ENCODE assay signal across 8 mouse cellular contexts in the genomic region with DNA sequence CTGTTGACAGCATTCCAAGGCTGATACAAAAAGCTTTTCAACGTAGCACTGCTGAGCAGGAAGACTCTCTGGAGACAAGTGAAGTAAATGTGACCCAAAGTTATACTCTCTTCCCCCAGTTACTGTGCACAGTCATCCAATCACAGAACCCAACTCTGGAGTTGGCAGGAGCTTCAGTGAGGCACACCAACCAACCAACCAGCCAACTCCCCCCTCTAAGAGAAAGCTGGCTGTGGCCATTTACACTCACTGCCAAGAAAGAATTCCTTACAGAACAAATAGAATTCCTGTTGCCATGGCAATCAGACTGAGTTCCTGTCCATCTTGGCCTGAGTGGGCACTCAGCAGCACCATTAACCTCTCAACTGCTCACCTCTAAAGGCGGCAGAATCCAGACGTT. TPM values are rescaled to one million over a fixed set of nuclear protein-coding genes. Genes with fewer than 3 reads are reported as not detected.
DNase-seq lines count a peak whose midpoint lies in the region; ATAC-seq and TF ChIP-seq lines count a peak whose summit lies in the region.

No protein-coding gene starts in this region.

- no peaks in the 10 kb centered on the region; the same call in 1 of the 2 replicates for H3K36me3 ChIP-seq in kidney, adult 2 months (ENCODE audit: control insufficient read depth, insufficient read depth, low read length)
- H3K36me3 ChIP-seq in kidney, embryonic 16.5 days (ENCODE audit: insufficient read depth, low read length): no peaks in the 10 kb centered on the region
- no peaks in the 10 kb centered on the region for H3K36me3 ChIP-seq in hindbrain, embryonic 14.5 days (replicated peaks; ENCODE audit: control insufficient read depth, insufficient read depth)
- no peaks in the 10 kb centered on the region for H3K36me3 ChIP-seq in lung, postnatal 0 days (ENCODE audit: insufficient read depth, low read length)

- no peak overlapping the region for H3K4me3 ChIP-seq in kidney, adult 2 months (ENCODE audit: insufficient read depth, low read depth, low read length)
- no peak overlapping the region for H3K4me3 ChIP-seq in kidney, embryonic 16.5 days (ENCODE audit: low read length)
- no peak overlapping the region for H3K4me3 ChIP-seq in hindbrain, embryonic 14.5 days (replicated peaks; ENCODE audit: low read length)
- H3K4me3 ChIP-seq in lung, postnatal 0 days (ENCODE audit: low read depth, low read length): no peak overlapping the region

- H3K4me2 ChIP-seq in kidney, embryonic 16.5 days (replicated peaks; ENCODE audit: low read depth, low read length): no peak overlapping the region
- no peak overlapping the region for H3K4me2 ChIP-seq in hindbrain, embryonic 14.5 days (replicated peaks)
- no peak overlapping the region for H3K4me2 ChIP-seq in lung, postnatal 0 days (replicated peaks; ENCODE audit: low read depth, low read length)

- no peak for TF ChIP-seq POLR2A in kidney, adult 2 months (IDR thresholded peaks at IDR 0.05; ENCODE audit: low read depth, low read length)

- H3K9me3 ChIP-seq in kidney, embryonic 16.5 days (ENCODE audit: low read length): no peaks in the 10 kb centered on the region
- no peaks in the 10 kb centered on the region for H3K9me3 ChIP-seq in hindbrain, embryonic 14.5 days (ENCODE audit: control insufficient read depth, low read length)
- no peaks in the 10 kb centered on the region for H3K9me3 ChIP-seq in lung, postnatal 0 days (ENCODE audit: low read length)

- TF ChIP-seq CTCF in kidney, adult 2 months (conservative IDR thresholded peaks at IDR 0.05; ENCODE audit: insufficient read depth, insufficient read length, low read depth, low read length): no peak
- TF ChIP-seq CTCF in lung, postnatal 0 days (IDR thresholded peaks at IDR 0.05): no peak

- H3K27ac ChIP-seq in kidney, adult 2 months (ENCODE audit: insufficient read depth, low read depth, low read length): peak overlapping the region; percentile 31
- no peak overlapping the region for H3K27ac ChIP-seq in kidney, embryonic 16.5 days (ENCODE audit: low read length)
- H3K27ac ChIP-seq in hindbrain, embryonic 14.5 days: no peak overlapping the region
- peak overlapping the region; percentile 74 for H3K27ac ChIP-seq in lung, postnatal 0 days (ENCODE audit: low read length)

- H3K4me1 ChIP-seq in kidney, adult 2 months (ENCODE audit: control insufficient read depth, insufficient read depth, low read length): peaks cover 45% of the 10 kb centered on the region
- H3K4me1 ChIP-seq in kidney, embryonic 16.5 days (ENCODE audit: insufficient read depth, low read length): peaks cover 23% of the 10 kb centered on the region
- H3K4me1 ChIP-seq in hindbrain, embryonic 14.5 days (replicated peaks; ENCODE audit: control insufficient read depth, insufficient read depth, low read length): peaks cover 9% of the 10 kb centered on the region; the same call in 1 of the 2 replicates
- H3K4me1 ChIP-seq in lung, postnatal 0 days (ENCODE audit: insufficient read depth, low read depth, low read length): peaks cover 28% of the 10 kb centered on the region

- no peak for ATAC-seq in kidney, embryonic 16.5 days (ENCODE audit: low FRiP score, low TSS enrichment)
- ATAC-seq in hindbrain, embryonic 14.5 days (ENCODE audit: low FRiP score): peak; percentile 88
- ATAC-seq in lung, postnatal 0 days: peak; percentile 90

- WGBS in kidney, adult 2 months: 13% methylated on average over 3 of the region's 3 CpGs
- 47% methylated on average over 3 of the region's 3 CpGs for WGBS in kidney, embryonic 16.5 days
- WGBS in hindbrain, embryonic 14.5 days: 51% methylated on average over 3 of the region's 3 CpGs
- 28% methylated on average over 3 of the region's 3 CpGs for WGBS in lung, postnatal 0 days

- no peak overlapping the region for H3K9ac ChIP-seq in kidney, embryonic 16.5 days (replicated peaks; ENCODE audit: low read length)
- no peak overlapping the region for H3K9ac ChIP-seq in hindbrain, embryonic 14.5 days
- no peak overlapping the region for H3K9ac ChIP-seq in lung, postnatal 0 days (replicated peaks; ENCODE audit: low read depth)

- TF ChIP-seq EP300 in lung, postnatal 0 days (IDR thresholded peaks at IDR 0.05): peak; percentile 71

- DNase-seq in kidney, adult 2 months: peak; percentile 72
- peak; percentile 33 for DNase-seq in adrenal gland, postnatal 25 days
- peak; percentile 89 for DNase-seq in fibroblast of lung, adult 2 months (ENCODE audit: low read depth)
- DNase-seq in hindbrain, embryonic 14.5 days (ENCODE audit: low spot score): peak; percentile 75
- peak; percentile 97 for DNase-seq in lung, postnatal 0 days (ENCODE audit: low spot score)
- DNase-seq in spleen, adult 18-20 months: no peak
- no peak for DNase-seq in urinary bladder, postnatal 10 days (ENCODE audit: low spot score)

- H3K27me3 ChIP-seq in kidney, adult 2 months (replicated peaks; ENCODE audit: control insufficient read depth, insufficient read depth, low read length): no peaks in the 10 kb centered on the region
- H3K27me3 ChIP-seq in kidney, embryonic 16.5 days (ENCODE audit: insufficient read depth, low read length): no peaks in the 10 kb centered on the region
- no peaks in the 10 kb centered on the region for H3K27me3 ChIP-seq in hindbrain, embryonic 14.5 days (ENCODE audit: control insufficient read depth, insufficient read depth, low read length)
- H3K27me3 ChIP-seq in lung, postnatal 0 days (replicated peaks; ENCODE audit: insufficient read depth, low read length): no peaks in the 10 kb centered on the region

RNA-seq across cellular contexts. Expression of a gene that starts 24.4 kb away (rescaled TPM):
- polyA plus RNA-seq in kidney, adult 2 months (2012; rRNA removed): 118 and 140 TPM in 2 replicates
- 119 and 135 TPM in 2 replicates for polyA plus RNA-seq in kidney, embryonic 16.5 days (2015; fragmentation: Nextera tagmentation; extraction: Ambion mirVana)
- total RNA-seq in adrenal gland, postnatal 25 days (2021): 381 and 406 TPM in 2 replicates
- 209 and 221 TPM in 2 replicates for polyA plus RNA-seq in hindbrain, embryonic 14.5 days (2014; fragmentation: Nextera tagmentation; extraction: Ambion mirVana)
- polyA plus RNA-seq in lung, postnatal 0 days (2015; fragmentation: Nextera tagmentation; extraction: Ambion mirVana): 220 and 256 TPM in 2 replicates

Comparison
In these comparisons a context has a peak if more than half of its experiments do, and no peak if none do; other contexts are left out.
1. H3K27ac ChIP-seq: peak in kidney, adult 2 months (single experiment) and lung, postnatal 0 days (single experiment); none in kidney, embryonic 16.5 days (single experiment) and hindbrain, embryonic 14.5 days (single experiment).
2. DNase-seq: peak in kidney, adult 2 months (single experiment), adrenal gland, postnatal 25 days (single experiment), fibroblast of lung, adult 2 months (single experiment), hindbrain, embryonic 14.5 days (single experiment) and lung, postnatal 0 days (single experiment); none in spleen, adult 18-20 months (0 of 2) and urinary bladder, postnatal 10 days (single experiment).